Mouse (Mus musculus) limb, embryonic 12.5 days (tissue): Measurements from ENCODE around the gene Wiz. TPM values are rescaled to one million over a fixed set of nuclear protein-coding genes. Genes with fewer than 3 reads are reported as not detected.

Experiments used
- ATAC-seq: fragments of 200-750 bp; cut with Nextera tagmentation; 2 replicates; pipeline ENCODE4 v1.8.0; 2017; ENCODE audit warnings: low read depth, moderate TSS enrichment; ENCODE audit not compliant: insufficient number of reproducible peaks, insufficient read depth, low FRiP score, low TSS enrichment
- H3K27ac ChIP-seq: fragments of 300-500 bp; sonication (generic); 2 replicates; pipeline ENCODE4 v1.5.1; 2016; ENCODE audit warnings: mild to moderate bottlenecking, moderate library complexity
- H3K27me3 ChIP-seq: fragments of 300-500 bp; sonication (generic); 2 replicates; pipeline ENCODE4 v1.6.1; 2016; ENCODE audit warnings: mild to moderate bottlenecking, moderate library complexity
- H3K36me3 ChIP-seq: fragments of 300-500 bp; sonication (generic); 2 replicates; pipeline ENCODE4 v1.6.1; 2016; ENCODE audit warnings: mild to moderate bottlenecking, moderate library complexity
- H3K4me1 ChIP-seq: fragments of 300-500 bp; sonication (generic); replicated peaks from 2 replicates; pipeline ENCODE4 v1.6.1; 2016
- H3K4me2 ChIP-seq: fragments of 300-500 bp; sonication (generic); 2 replicates; pipeline ENCODE4 v1.6.1; 2016; ENCODE audit warnings: mild to moderate bottlenecking, moderate library complexity
- H3K4me3 ChIP-seq: fragments of 300-500 bp; sonication (generic); replicated peaks from 2 replicates; pipeline ENCODE4 v1.5.1; 2016; ENCODE audit warnings: mild to moderate bottlenecking
- H3K9ac ChIP-seq: fragments of 300-500 bp; sonication (generic); replicated peaks from 2 replicates; pipeline ENCODE4 v1.6.1; 2016; ENCODE audit warnings: mild to moderate bottlenecking, moderate library complexity
- H3K9me3 ChIP-seq: fragments of 300-500 bp; sonication (generic); 2 replicates; pipeline ENCODE4 v1.6.1; 2016; ENCODE audit warnings: mild to moderate bottlenecking, moderate library complexity
- WGBS: fragments of 180-500 bp; shearing (Covaris S2); methylation state at CpG from one replicate; pipeline ENCODE4 v1.1.7; 2016; 5-methylcytosine and 5-hydroxymethylcytosine counted together
- polyA plus RNA-seq: library from polyadenylated mRNA; unstranded; fragments of >200 nt; fragmentation: Nextera tagmentation; extraction: Ambion mirVana; gene quantifications from 2 replicates; pipeline ENCODE4 v1.2.1, GENCODE M21; 2016

The Wiz gene
- polyA plus RNA-seq, 1 experiment from 2014 or later = 30.0 TPM

- H3K4me3 ChIP-seq = peak overlapping the region; percentile 81
- peak overlapping the region; percentile 76; the same call in 1 of the 2 replicates for H3K9ac ChIP-seq
- H3K36me3 ChIP-seq = peaks cover 25% of the 10 kb centered on the region
- H3K4me2 ChIP-seq = peak overlapping the region; percentile 84
- peak overlapping the region; percentile 41 for H3K27ac ChIP-seq
- H3K4me1 ChIP-seq = peaks cover 18% of the 10 kb centered on the region
- no peaks in the 10 kb centered on the region for H3K9me3 ChIP-seq
- no peaks in the 10 kb centered on the region for H3K27me3 ChIP-seq
- 19% methylated on average over 4 of the region's 4 CpGs for WGBS
- no peak for ATAC-seq
Observed at GRCm38 (mm10) chr17:32349037-32349732, 40.1 kb downstream of the Wiz start.

- no peak for ATAC-seq
Observed at GRCm38 (mm10) chr17:32348406-32348805, 40.8 kb downstream of the Wiz start.

DNA sequence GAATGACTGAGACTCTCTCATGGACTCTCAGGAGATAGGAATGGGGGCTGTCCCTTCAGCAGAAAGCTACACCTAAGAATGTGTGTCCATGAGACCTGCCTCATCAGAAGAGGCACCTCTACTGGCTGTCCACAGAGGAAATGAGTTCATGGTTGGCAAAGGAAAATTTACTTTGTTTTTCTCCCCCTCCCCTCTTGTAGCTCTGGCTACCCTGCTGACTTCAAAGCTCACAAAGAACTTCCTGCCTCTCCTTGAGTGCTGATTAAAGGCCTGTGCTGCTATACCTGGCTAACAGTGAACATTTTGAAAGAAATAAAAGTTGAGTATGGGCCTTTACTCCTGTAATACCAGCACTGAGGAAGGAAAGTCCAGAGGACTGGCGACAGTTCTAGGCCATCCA lies 48.1 kb downstream of the Wiz start:
- Histone ChIP-seq H3K36me3 (peaks cover 63% of the 10 kb centered on the region), H3K4me3 (no peak overlapping the region), H3K9me3 (no peaks in the 10 kb centered on the region), H3K27ac (no peak overlapping the region), H3K4me1 (no peaks in the 10 kb centered on the region), H3K27me3 (no peaks in the 10 kb centered on the region), H3K4me2 (no peak overlapping the region), H3K9ac (no peak overlapping the region)
- ATAC-seq = no peak
- WGBS = 87% methylated on average over 1 of the region's 1 CpGs

More at GRCm38 (mm10) chr17:32348406-32348805, 40.8 kb downstream of the Wiz start:
- Histone ChIP-seq H3K9ac (no peak overlapping the region), H3K4me1 (peaks cover 18% of the 10 kb centered on the region), H3K9me3 (no peaks in the 10 kb centered on the region), H3K4me3 (no peak overlapping the region), H3K27me3 (no peaks in the 10 kb centered on the region), H3K4me2 (peak overlapping the region; percentile 84; the same call in 1 of the 2 replicates), H3K36me3 (peaks cover 25% of the 10 kb centered on the region), H3K27ac (no peak overlapping the region)
- 84% methylated on average over 2 of the region's 2 CpGs for WGBS

DNA sequence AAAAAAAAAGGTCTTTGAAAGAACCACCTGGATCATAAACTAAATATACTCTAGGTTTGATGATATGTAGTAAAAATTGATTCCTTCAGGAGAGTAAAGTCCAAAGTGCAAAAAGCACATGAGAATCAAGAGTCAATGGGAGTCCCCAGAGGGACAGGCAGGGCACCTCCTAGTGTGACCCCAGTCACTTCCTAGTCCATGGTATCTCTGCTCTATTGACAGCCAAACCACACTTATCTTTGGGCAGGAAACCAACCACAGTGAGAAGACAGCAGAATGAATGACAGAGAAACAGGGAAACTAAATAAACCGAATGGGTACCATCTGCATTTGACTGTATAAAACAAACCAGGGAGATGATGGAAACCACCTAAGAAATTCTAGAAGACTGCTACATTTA lies 49.1 kb downstream of the Wiz start:
- Histone ChIP-seq H3K4me2 (no peak overlapping the region), H3K27ac (no peak overlapping the region), H3K9ac (no peak overlapping the region), H3K36me3 (peaks cover 71% of the 10 kb centered on the region), H3K9me3 (no peaks in the 10 kb centered on the region), H3K4me3 (no peak overlapping the region), H3K4me1 (no peaks in the 10 kb centered on the region), H3K27me3 (no peaks in the 10 kb centered on the region)
- 85% methylated on average over 1 of the region's 1 CpGs for WGBS
- ATAC-seq = no peak

- H3K27me3 ChIP-seq = no peaks in the 10 kb centered on the region
Observed at GRCm38 (mm10) chr17:32335869-32336268, 53.4 kb downstream of the Wiz start.

DNA sequence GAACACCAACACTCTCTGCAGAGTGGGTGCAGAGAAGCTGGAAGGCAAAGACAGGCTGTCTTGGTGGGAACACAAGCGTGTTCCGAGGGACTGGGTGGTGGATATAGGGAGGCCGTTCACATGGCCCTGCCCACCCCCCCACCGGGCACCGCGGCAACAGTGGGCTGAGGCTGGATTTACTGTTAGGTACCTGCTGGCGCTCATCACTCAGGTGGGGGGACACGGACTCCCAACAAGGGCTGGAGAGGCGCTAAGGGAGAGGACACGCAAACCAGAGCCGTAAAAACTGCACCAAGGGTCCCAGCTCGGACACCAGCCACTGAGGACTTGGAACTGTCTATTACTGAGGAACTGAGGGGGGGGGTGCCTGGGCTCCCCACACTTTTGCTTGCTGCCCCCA lies 54.3 kb downstream of the Wiz start:
- no peak for ATAC-seq
- peaks cover 94% of the 10 kb centered on the region for H3K36me3 ChIP-seq
- no peak overlapping the region for H3K4me2 ChIP-seq
- no peaks in the 10 kb centered on the region for H3K4me1 ChIP-seq
- no peak overlapping the region for H3K27ac ChIP-seq
- no peaks in the 10 kb centered on the region for H3K9me3 ChIP-seq
- H3K27me3 ChIP-seq = no peaks in the 10 kb centered on the region
- no peak overlapping the region for H3K9ac ChIP-seq
- no peak overlapping the region for H3K4me3 ChIP-seq
- WGBS = 95% methylated on average over 12 of the region's 12 CpGs

More at GRCm38 (mm10) chr17:32335869-32336268, 53.4 kb downstream of the Wiz start:
- Histone ChIP-seq H3K27ac (no peak overlapping the region), H3K9ac (no peak overlapping the region), H3K4me2 (no peak overlapping the region), H3K4me3 (no peak overlapping the region), H3K36me3 (peaks cover 86% of the 10 kb centered on the region), H3K9me3 (no peaks in the 10 kb centered on the region), H3K4me1 (no peaks in the 10 kb centered on the region)
- WGBS = 81% methylated on average over 2 of the region's 2 CpGs
- no peak for ATAC-seq

DNA sequence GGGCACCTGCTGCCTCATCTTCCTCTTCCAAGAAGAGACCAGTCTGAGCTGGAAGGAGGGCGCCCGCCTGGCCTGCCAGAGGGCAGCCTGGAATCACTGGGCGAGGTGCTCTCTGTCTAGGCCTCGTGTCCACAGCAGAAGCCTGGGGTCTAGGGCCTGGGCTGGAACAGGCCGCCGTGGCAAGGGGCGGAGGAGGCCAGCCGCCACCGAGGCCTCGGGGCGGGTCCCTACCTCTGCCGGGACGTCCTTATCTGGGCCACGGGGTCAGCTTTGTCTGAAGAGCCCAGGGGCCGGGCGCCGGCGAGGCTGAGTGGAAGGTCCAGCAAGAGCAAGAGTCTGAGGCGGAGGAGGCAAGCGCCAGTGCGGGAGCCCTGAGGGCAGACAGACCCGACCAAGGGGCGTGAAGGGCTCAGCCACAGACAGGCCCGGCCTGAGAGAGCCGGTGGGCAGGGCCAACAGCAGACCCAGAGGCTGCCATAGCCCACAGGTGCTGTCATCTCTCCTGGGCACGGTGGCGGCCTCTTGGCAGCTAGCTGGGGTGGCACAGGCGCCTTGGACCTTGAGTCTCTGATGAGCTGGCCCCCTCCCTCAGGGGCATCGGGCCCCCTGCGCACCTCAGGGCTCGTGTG lies 55.5 kb downstream of the Wiz start:
- no peak for ATAC-seq

DNA sequence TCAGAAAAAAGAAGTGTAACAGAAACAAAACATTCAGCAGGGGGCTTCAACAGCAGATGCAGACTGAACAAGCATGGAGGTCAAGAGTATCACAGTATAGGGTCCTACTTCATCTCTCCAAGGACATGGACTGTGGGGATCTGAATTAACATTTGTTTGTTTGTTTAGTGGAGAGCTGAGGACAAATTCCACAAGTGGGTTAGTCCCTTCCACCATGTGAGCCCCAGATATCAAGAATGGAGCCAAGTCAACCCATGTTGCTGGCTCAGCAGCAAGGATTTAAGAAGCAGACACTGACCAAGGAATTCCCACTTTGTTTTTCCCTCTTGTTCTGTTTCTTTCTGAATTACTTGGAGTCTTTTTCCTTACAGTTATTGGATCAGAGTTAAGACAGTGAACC lies 61.7 kb downstream of the Wiz start:
- Histone ChIP-seq H3K9me3 (no peaks in the 10 kb centered on the region), H3K27me3 (no peaks in the 10 kb centered on the region), H3K36me3 (peaks cover 76% of the 10 kb centered on the region), H3K4me2 (no peak overlapping the region), H3K4me1 (peaks cover 1% of the 10 kb centered on the region; the same call in 1 of the 2 replicates), H3K9ac (no peak overlapping the region), H3K4me3 (no peak overlapping the region), H3K27ac (no peak overlapping the region)
- no peak for ATAC-seq

More for the DNA sequence above, 55.5 kb downstream of the Wiz start:
- WGBS = 90% methylated on average over 31 of the region's 31 CpGs
- Histone ChIP-seq H3K36me3 (peaks cover 94% of the 10 kb centered on the region), H3K27ac (no peak overlapping the region), H3K9ac (no peak overlapping the region), H3K4me1 (no peaks in the 10 kb centered on the region), H3K27me3 (no peaks in the 10 kb centered on the region), H3K9me3 (no peaks in the 10 kb centered on the region), H3K4me2 (no peak overlapping the region), H3K4me3 (no peak overlapping the region)

- Histone ChIP-seq H3K27me3 (no peaks in the 10 kb centered on the region), H3K4me2 (no peak overlapping the region), H3K9me3 (no peaks in the 10 kb centered on the region), H3K4me3 (no peak overlapping the region), H3K9ac (no peak overlapping the region), H3K36me3 (peaks cover 42% of the 10 kb centered on the region), H3K4me1 (peaks cover 21% of the 10 kb centered on the region), H3K27ac (no peak overlapping the region)
- no peak for ATAC-seq
- 85% methylated on average over 1 of the region's 1 CpGs for WGBS
Observed at GRCm38 (mm10) chr17:32322809-32323208, 66.4 kb downstream of the Wiz start.

- H3K4me2 ChIP-seq = peak overlapping the region; percentile 75
- H3K27ac ChIP-seq = peak overlapping the region; percentile 92
- H3K9me3 ChIP-seq = no peaks in the 10 kb centered on the region
- peak overlapping the region; percentile 69 for H3K9ac ChIP-seq
- WGBS = 13% methylated on average over 6 of the region's 6 CpGs
- ATAC-seq = no peak
- no peaks in the 10 kb centered on the region for H3K27me3 ChIP-seq
- peak overlapping the region; percentile 83 for H3K4me3 ChIP-seq
- H3K4me1 ChIP-seq = peaks cover 21% of the 10 kb centered on the region
- peaks cover 46% of the 10 kb centered on the region for H3K36me3 ChIP-seq
Observed at GRCm38 (mm10) chr17:32321836-32322235, 67.4 kb downstream of the Wiz start.

DNA sequence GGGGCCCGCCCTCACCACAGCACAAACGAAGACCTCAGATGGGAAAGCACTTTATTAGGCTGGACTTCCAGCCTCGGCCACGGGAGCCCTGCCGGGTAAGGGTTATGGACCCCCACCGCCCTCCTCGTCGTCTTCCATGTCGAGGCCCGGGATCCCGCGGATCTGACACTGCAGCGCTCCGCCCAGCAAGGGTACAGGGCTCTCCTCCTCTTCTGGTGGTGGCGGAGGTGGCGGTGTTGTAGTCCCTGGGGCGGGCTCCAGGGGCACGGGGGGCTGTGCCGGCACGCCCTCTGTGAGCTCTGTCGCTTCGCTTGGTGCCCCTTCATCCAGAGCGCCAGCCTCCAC lies 67.9 kb downstream of the Wiz start:
- WGBS = 0% methylated on average over 23 of the region's 23 CpGs
- ATAC-seq = peak; percentile 72
- H3K36me3 ChIP-seq = peaks cover 46% of the 10 kb centered on the region

More for the DNA sequence above, 67.9 kb downstream of the Wiz start:
- Histone ChIP-seq H3K9ac (peak overlapping the region; percentile 69), H3K27me3 (no peaks in the 10 kb centered on the region), H3K9me3 (no peaks in the 10 kb centered on the region), H3K27ac (peak overlapping the region; percentile 92), H3K4me3 (peak overlapping the region; percentile 83), H3K4me1 (peaks cover 21% of the 10 kb centered on the region), H3K4me2 (peak overlapping the region; percentile 75)
